Mouse (Mus musculus) gastrocnemius, postnatal 4 days (tissue): ENCODE measurements around the gene 4930415O20Rik. TPM values are rescaled to one million over a fixed set of nuclear protein-coding genes. Genes with fewer than 3 reads are reported as not detected.

Experiments used
- DNase-seq, 2 experiments: peaks; one replicate each; pipeline ENCODE4 v3.0.0; 2021 to 2022; ENCODE audit warnings: low spot score in 2 of 2, mixed read lengths in 2 of 2
- total RNA-seq, 2 experiments: library from RNA; stranded (reverse); gene quantifications; 2 replicates each; pipeline ENCODE4 v1.2.3; 2021

4930415O20Rik gene
- total RNA-seq, 2 experiments from 2014 or later, result 0.54 TPM; not detected in 1

- no peak for DNase-seq
These were observed 33.3 kb downstream of the 4930415O20Rik start for GRCm38 (mm10) chr15:98604041-98604575.

GRCm38 (mm10) chr15:98606051-98606536, 35.3 kb downstream of the 4930415O20Rik start:
- no peak for DNase-seq

GRCm38 (mm10) chr15:98606739-98607138, 35.9 kb downstream of the 4930415O20Rik start:
- DNase-seq, result no peak

GRCm38 (mm10) chr15:98607557-98607956, 36.8 kb downstream of the 4930415O20Rik start:
- no peak for DNase-seq

GRCm38 (mm10) chr15:98608058-98608783, 37.4 kb downstream of the 4930415O20Rik start:
- no peak for DNase-seq

- no peak for DNase-seq
These were observed 38.0 kb downstream of the 4930415O20Rik start for GRCm38 (mm10) chr15:98608784-98609250.

- DNase-seq, result peak; percentile 71 to 83
These were observed 38.7 kb downstream of the 4930415O20Rik start, which contains the start of gene Adcy6 for GRCm38 (mm10) chr15:98609331-98610130. Adcy6 (minus strand) TSS chr15:98610076.

GRCm38 (mm10) chr15:98610131-98610633, 39.4 kb downstream of the 4930415O20Rik start:
- no peak for DNase-seq

GRCm38 (mm10) chr15:98612229-98612628, 41.4 kb downstream of the 4930415O20Rik start:
- DNase-seq, result no peak

GRCm38 (mm10) chr15:98614551-98614950, 43.7 kb downstream of the 4930415O20Rik start:
- no peak for DNase-seq

GRCm38 (mm10) chr15:98614971-98615370, 44.2 kb downstream of the 4930415O20Rik start:
- no peak for DNase-seq

- no peak for DNase-seq
These were observed 44.9 kb downstream of the 4930415O20Rik start for GRCm38 (mm10) chr15:98615751-98616150.

GRCm38 (mm10) chr15:98616362-98617175, 45.8 kb downstream of the 4930415O20Rik start:
- no peak for DNase-seq

- peak; percentile 58 to 68 for DNase-seq
These were observed 46.4 kb downstream of the 4930415O20Rik start for GRCm38 (mm10) chr15:98617176-98617537.

GRCm38 (mm10) chr15:98622199-98622598, 51.4 kb downstream of the 4930415O20Rik start:
- no peak for DNase-seq

GRCm38 (mm10) chr15:98622721-98623120, 51.9 kb downstream of the 4930415O20Rik start:
- no peak for DNase-seq

- DNase-seq, result no peak
These were observed 52.6 kb downstream of the 4930415O20Rik start for GRCm38 (mm10) chr15:98623361-98623821.

- no peak for DNase-seq
These were observed 55.3 kb downstream of the 4930415O20Rik start for GRCm38 (mm10) chr15:98626078-98626477.

- no peak for DNase-seq
These were observed 55.8 kb downstream of the 4930415O20Rik start for GRCm38 (mm10) chr15:98626487-98627212.
